Mouse (Mus musculus) testis, adult 10 weeks (tissue): ENCODE data around the gene Mybph. TPM values are rescaled to one million over a fixed set of nuclear protein-coding genes. Genes with fewer than 3 reads are reported as not detected.

Experiments used
- polyA plus RNA-seq: library from polyadenylated mRNA; stranded (reverse); fragments of 350-450 nt; fragmentation: Illumina TruSeq; extraction: RNeasy Lipid Tissue Mini Kit (QIAGEN cat#74804); gene quantifications from one replicate; pipeline ENCODE4 v1.2.3, GENCODE M21; 2014; ENCODE audit warnings: low read depth, low replicate concordance

Gene Mybph
- not detected for polyA plus RNA-seq

GRCm38 (mm10) chr1:134193126-134193525 lies at the start of gene Mybph:
Gene Mybph, plus strand, starts transcription at chr1:134193448.

DNA sequence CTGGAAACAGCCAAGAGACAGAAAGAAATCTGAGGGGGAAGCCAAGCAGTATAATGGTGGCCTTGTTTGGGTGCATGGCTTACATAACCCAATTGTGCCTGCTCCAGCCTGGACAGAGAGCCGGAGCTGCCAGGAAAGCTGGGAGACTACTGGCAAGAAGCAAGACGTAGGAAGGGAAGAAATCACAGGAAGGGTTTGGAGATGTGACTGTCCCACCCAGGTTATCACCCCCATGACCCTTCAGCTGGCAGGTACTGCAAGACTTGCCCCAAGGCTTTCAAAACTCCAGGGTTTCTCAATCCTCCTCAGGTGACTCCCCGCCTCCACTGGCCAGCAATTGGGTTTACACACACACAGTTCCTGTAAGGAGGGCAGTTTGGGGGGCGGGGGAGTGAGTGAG lies 11.2 kb upstream of the Mybph start, which contains the start of gene Chil1:
Gene Chil1 (plus strand): TSS at position 152 of the 400 bp plus-strand sequence.

DNA sequence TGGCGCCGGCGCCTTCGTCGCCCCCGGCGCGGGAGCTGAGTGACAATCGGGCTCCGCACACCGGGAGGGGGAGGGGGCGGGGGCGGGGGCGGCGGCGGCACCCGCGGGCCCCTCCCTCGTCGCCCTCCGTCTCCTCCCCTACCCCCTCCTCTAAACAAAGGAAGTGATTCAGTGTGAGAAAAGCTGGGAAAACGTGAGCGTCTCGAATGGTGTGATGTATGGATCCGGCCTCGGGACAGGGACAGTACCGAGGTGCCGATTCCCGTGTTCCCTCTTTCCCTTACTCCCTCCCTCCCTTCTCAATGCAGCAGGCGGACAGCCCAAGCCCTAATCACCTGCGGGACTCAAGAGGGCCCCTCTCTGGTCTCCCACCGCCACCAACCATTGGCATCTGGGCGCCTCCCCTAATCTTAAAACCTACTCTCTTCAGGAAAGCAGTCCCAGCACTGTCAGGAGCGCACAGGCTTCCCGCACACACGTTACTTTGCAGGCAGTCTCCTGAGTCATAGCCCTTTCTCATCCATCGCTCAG lies 42.2 kb downstream of the Mybph start, which contains the start of gene Adora1:
Gene Adora1 (minus strand): TSS at position 41 of the 531 bp plus-strand sequence.

Other genes with a start within 250 kb of the Mybph start
- gene Fmod, start 156.2 kb upstream of the Mybph start, polyA plus RNA-seq, result 1.7 TPM
- 1.2 TPM for gene Btg2, start 114.3 kb upstream of the Mybph start, polyA plus RNA-seq
- 0.45 TPM for gene Chit1, start 82.2 kb upstream of the Mybph start, polyA plus RNA-seq
- gene Chil1, start 11.3 kb upstream of the Mybph start, polyA plus RNA-seq, result not detected
- gene Adora1, start 42.0 kb downstream of the Mybph start, polyA plus RNA-seq, result 11.5 TPM
- not detected for gene Myog, start 96.5 kb downstream of the Mybph start, polyA plus RNA-seq
- 0.49 TPM for gene Ppfia4, start 139.5 kb downstream of the Mybph start, polyA plus RNA-seq
- 52.9 TPM for gene Tmem183a, start 168.5 kb downstream of the Mybph start, polyA plus RNA-seq
- gene 4933406M09Rik, start 192.5 kb downstream of the Mybph start, polyA plus RNA-seq, result 54.5 TPM
- gene Cyb5r1, start 212.1 kb downstream of the Mybph start, polyA plus RNA-seq, result 19.4 TPM
- 27.3 TPM for gene Adipor1, start 221.9 kb downstream of the Mybph start, polyA plus RNA-seq